Mouse (Mus musculus): ENCODE results near the gene Nodal. TPM values are rescaled to one million over a fixed set of nuclear protein-coding genes. Genes with fewer than 3 reads are reported as not detected.
A peak's percentile ranks its signal among the peaks of the same experiment; 100 is the strongest.

Nodal gene
- total RNA-seq, 2 experiments from 2014 or later = 0.23 to 0.27 TPM

GRCm38 (mm10) chr10:61402911-61403310 lies 14.9 kb upstream of the Nodal start:
- Histone ChIP-seq H3K27ac (no peak overlapping the region), H3K4me3 (no peak overlapping the region)
- DNase-seq (ENCODE audit: low spot score in 2 of 2) = no peak
- no peak for TF ChIP-seq CTCF (conservative IDR thresholded peaks at IDR 0.05)

- Histone ChIP-seq H3K4me3 (no peak overlapping the region), H3K27ac (no peak overlapping the region)
- no peak for DNase-seq (ENCODE audit: low spot score in 2 of 2)
- no peak for TF ChIP-seq CTCF (conservative IDR thresholded peaks at IDR 0.05)
These were observed 11.8 kb upstream of the Nodal start for GRCm38 (mm10) chr10:61405958-61406357.

GRCm38 (mm10) chr10:61409776-61410175 lies 8.0 kb upstream of the Nodal start:
- H3K4me3 ChIP-seq = no peak overlapping the region
- no peak overlapping the region for H3K27ac ChIP-seq
- no peak for TF ChIP-seq CTCF (conservative IDR thresholded peaks at IDR 0.05)
- no peak for DNase-seq (ENCODE audit: low spot score in 2 of 2)

GRCm38 (mm10) chr10:61410193-61410592 lies 7.6 kb upstream of the Nodal start:
- DNase-seq (ENCODE audit: low spot score in 2 of 2) = no peak
- Histone ChIP-seq H3K27ac (no peak overlapping the region), H3K4me3 (no peak overlapping the region)
- no peak for TF ChIP-seq CTCF (conservative IDR thresholded peaks at IDR 0.05)

- H3K4me3 ChIP-seq = no peak overlapping the region
- TF ChIP-seq CTCF (conservative IDR thresholded peaks at IDR 0.05) = no peak
- DNase-seq (ENCODE audit: low spot score in 2 of 2) = no peak
- H3K27ac ChIP-seq = no peak overlapping the region
These were observed 4.7 kb upstream of the Nodal start for GRCm38 (mm10) chr10:61412910-61413625.

- H3K4me3 ChIP-seq = no peak overlapping the region
- no peak for DNase-seq (ENCODE audit: low spot score in 2 of 2)
- TF ChIP-seq CTCF (conservative IDR thresholded peaks at IDR 0.05) = peak; percentile 35
- no peak overlapping the region for H3K27ac ChIP-seq
These were observed 2.5 kb upstream of the Nodal start for GRCm38 (mm10) chr10:61415240-61415639.

GRCm38 (mm10) chr10:61415890-61416289 lies 1.9 kb upstream of the Nodal start:
- no peak for TF ChIP-seq CTCF (conservative IDR thresholded peaks at IDR 0.05)
- Histone ChIP-seq H3K4me3 (no peak overlapping the region), H3K27ac (no peak overlapping the region)
- no peak for DNase-seq (ENCODE audit: low spot score in 2 of 2)

- Histone ChIP-seq H3K4me3 (no peak overlapping the region), H3K27ac (no peak overlapping the region)
- no peak for DNase-seq (ENCODE audit: low spot score in 2 of 2)
- no peak for TF ChIP-seq CTCF (conservative IDR thresholded peaks at IDR 0.05)
These were observed 1.2 kb upstream of the Nodal start for GRCm38 (mm10) chr10:61416561-61416960.

GRCm38 (mm10) chr10:61417046-61417445 lies 726 bp upstream of the Nodal start:
- H3K27ac ChIP-seq = no peak overlapping the region
- no peak overlapping the region for H3K4me3 ChIP-seq
- no peak for TF ChIP-seq CTCF (conservative IDR thresholded peaks at IDR 0.05)
- no peak for DNase-seq (ENCODE audit: low spot score in 2 of 2)

GRCm38 (mm10) chr10:61418131-61418900 lies 544 bp downstream of the Nodal start:
- Histone ChIP-seq H3K4me3 (peak overlapping the region; percentile 52), H3K27ac (no peak overlapping the region)
- no peak for TF ChIP-seq CTCF (conservative IDR thresholded peaks at IDR 0.05)
- no peak for DNase-seq (ENCODE audit: low spot score in 2 of 2)

GRCm38 (mm10) chr10:61419146-61419545 lies 1.4 kb downstream of the Nodal start:
- no peak for DNase-seq (ENCODE audit: low spot score in 2 of 2)
- Histone ChIP-seq H3K4me3 (no peak overlapping the region), H3K27ac (no peak overlapping the region)
- no peak for TF ChIP-seq CTCF (conservative IDR thresholded peaks at IDR 0.05)

- Histone ChIP-seq H3K27ac (no peak overlapping the region), H3K4me3 (no peak overlapping the region)
- no peak for DNase-seq (ENCODE audit: low spot score in 2 of 2)
- TF ChIP-seq CTCF (conservative IDR thresholded peaks at IDR 0.05) = no peak
These were observed 2.2 kb downstream of the Nodal start for GRCm38 (mm10) chr10:61420011-61420410.

GRCm38 (mm10) chr10:61422861-61423260 lies 5.1 kb downstream of the Nodal start:
- DNase-seq (ENCODE audit: low spot score in 2 of 2) = no peak
- Histone ChIP-seq H3K4me3 (no peak overlapping the region), H3K27ac (no peak overlapping the region)
- TF ChIP-seq CTCF (conservative IDR thresholded peaks at IDR 0.05) = no peak

- no peak for DNase-seq (ENCODE audit: low spot score in 2 of 2)
- H3K4me3 ChIP-seq = no peak overlapping the region
- TF ChIP-seq CTCF (conservative IDR thresholded peaks at IDR 0.05) = peak; percentile 70
- no peak overlapping the region for H3K27ac ChIP-seq
These were observed 5.5 kb downstream of the Nodal start for GRCm38 (mm10) chr10:61423289-61423688.
